Mouse (Mus musculus) lung, postnatal 10 days (tissue): ENCODE results near the gene A530016L24Rik.

ENCODE experiments used
- DNase-seq: peaks from one replicate; pipeline ENCODE4 v3.0.0; 2021

A530016L24Rik gene

GRCm38 (mm10) chr12:112503003-112503771 lies 13.9 kb downstream of the A530016L24Rik start:
- no peak for DNase-seq

- DNase-seq, result no peak
These were observed 17.0 kb downstream of the A530016L24Rik start for GRCm38 (mm10) chr12:112506267-112506666.

GRCm38 (mm10) chr12:112507264-112507663 lies 18.0 kb downstream of the A530016L24Rik start:
- DNase-seq, result no peak

GRCm38 (mm10) chr12:112507984-112508383 lies 18.7 kb downstream of the A530016L24Rik start:
- DNase-seq, result no peak

- DNase-seq, result no peak
These were observed 21.1 kb downstream of the A530016L24Rik start for GRCm38 (mm10) chr12:112510365-112510732.

- no peak for DNase-seq
These were observed 21.6 kb downstream of the A530016L24Rik start for GRCm38 (mm10) chr12:112510733-112511372.

- DNase-seq, result no peak
These were observed 25.6 kb downstream of the A530016L24Rik start for GRCm38 (mm10) chr12:112514897-112515296.

- DNase-seq, result peak; percentile 74
These were observed 27.6 kb downstream of the A530016L24Rik start, which contains the start of gene Tmem179 for GRCm38 (mm10) chr12:112516697-112517337. Tmem179 (minus strand) TSS chr12:112516747.

- DNase-seq, result no peak
These were observed 28.9 kb downstream of the A530016L24Rik start for GRCm38 (mm10) chr12:112518105-112518504.

GRCm38 (mm10) chr12:112533758-112534157 lies 44.5 kb downstream of the A530016L24Rik start:
- no peak for DNase-seq

GRCm38 (mm10) chr12:112537233-112537632 lies 48.0 kb downstream of the A530016L24Rik start:
- DNase-seq, result no peak

- DNase-seq, result no peak
These were observed 49.1 kb downstream of the A530016L24Rik start for GRCm38 (mm10) chr12:112538356-112538755.

GRCm38 (mm10) chr12:112539466-112539965 lies 50.3 kb downstream of the A530016L24Rik start:
- DNase-seq, result no peak

GRCm38 (mm10) chr12:112540321-112540720 lies 51.1 kb downstream of the A530016L24Rik start:
- DNase-seq, result no peak

GRCm38 (mm10) chr12:112541483-112542091 lies 52.3 kb downstream of the A530016L24Rik start:
- no peak for DNase-seq

- no peak for DNase-seq
These were observed 53.1 kb downstream of the A530016L24Rik start for GRCm38 (mm10) chr12:112542257-112542919.

- DNase-seq, result peak; percentile 89
These were observed 53.7 kb downstream of the A530016L24Rik start for GRCm38 (mm10) chr12:112542920-112543300.

GRCm38 (mm10) chr12:112543941-112544340 lies 54.7 kb downstream of the A530016L24Rik start:
- DNase-seq, result no peak

GRCm38 (mm10) chr12:112544946-112545701 lies 55.9 kb downstream of the A530016L24Rik start:
- DNase-seq, result no peak

- DNase-seq, result no peak
These were observed 56.9 kb downstream of the A530016L24Rik start for GRCm38 (mm10) chr12:112546110-112546509.

- no peak for DNase-seq
These were observed 60.0 kb downstream of the A530016L24Rik start for GRCm38 (mm10) chr12:112549287-112549686.
